ENCODE assay signal across 17 mouse cellular contexts in genomic region chr4:141186923-141187836, GRCm38 (mm10). TPM values are rescaled to one million over a fixed set of nuclear protein-coding genes. Genes with fewer than 3 reads are reported as not detected.
DNase-seq lines count a peak whose midpoint lies in the region; ATAC-seq lines count a peak whose summit lies in the region.
"Had no signal": no experiment of that assay in that cellular context is flagged by ENCODE, and none has a peak within 500 bp of the region (broad histone marks: within the 10 kb centered on the region; RNA-seq: fewer than 3 reads in every experiment).

No protein-coding gene starts in this region.

- H3K27me3 ChIP-seq in heart, embryonic 16.5 days (ENCODE audit: control insufficient read depth, insufficient read depth, low read length), result no peaks in the 10 kb centered on the region
- no peaks in the 10 kb centered on the region for H3K27me3 ChIP-seq in liver, embryonic 12.5 days (replicated peaks)
- no peaks in the 10 kb centered on the region for H3K27me3 ChIP-seq in liver, embryonic 11.5 days (replicated peaks; ENCODE audit: control insufficient read depth, insufficient read depth, low read length)
- no peaks in the 10 kb centered on the region for H3K27me3 ChIP-seq in intestine, embryonic 16.5 days (replicated peaks; ENCODE audit: control insufficient read depth, insufficient read depth, low read length)
- H3K27me3 ChIP-seq in liver, embryonic 16.5 days (ENCODE audit: control insufficient read depth, insufficient read depth, low read depth, low read length), result no peaks in the 10 kb centered on the region
- H3K27me3 ChIP-seq: midbrain, embryonic 15.5 days had no signal

- no peaks in the 10 kb centered on the region for H3K9me3 ChIP-seq in heart, embryonic 16.5 days (replicated peaks; ENCODE audit: control insufficient read depth, low read length)
- H3K9me3 ChIP-seq in liver, embryonic 12.5 days (replicated peaks), result no peaks in the 10 kb centered on the region
- no peaks in the 10 kb centered on the region for H3K9me3 ChIP-seq in liver, embryonic 11.5 days (ENCODE audit: control insufficient read depth, low read length)
- H3K9me3 ChIP-seq in intestine, embryonic 16.5 days (ENCODE audit: control insufficient read depth, low read length), result no peaks in the 10 kb centered on the region
- H3K9me3 ChIP-seq in liver, embryonic 16.5 days (replicated peaks; ENCODE audit: control insufficient read depth, low read length), result no peaks in the 10 kb centered on the region
- H3K9me3 ChIP-seq: midbrain, embryonic 15.5 days had no signal

- H3K4me1 ChIP-seq in heart, embryonic 16.5 days (ENCODE audit: control insufficient read depth, insufficient read depth, low read length), result peaks cover 18% of the 10 kb centered on the region
- peaks cover 14% of the 10 kb centered on the region for H3K4me1 ChIP-seq in liver, embryonic 12.5 days
- peaks cover 9% of the 10 kb centered on the region for H3K4me1 ChIP-seq in liver, embryonic 11.5 days (replicated peaks; ENCODE audit: control insufficient read depth, insufficient read depth, low read length)
- peaks cover 18% of the 10 kb centered on the region for H3K4me1 ChIP-seq in intestine, embryonic 16.5 days (ENCODE audit: control insufficient read depth, insufficient read depth, low read length)
- peaks cover 11% of the 10 kb centered on the region for H3K4me1 ChIP-seq in liver, embryonic 16.5 days (ENCODE audit: control insufficient read depth, low read depth, low read length)
- H3K4me1 ChIP-seq: midbrain, embryonic 15.5 days had no signal

- peak overlapping the region; percentile 38; the same call in 1 of the 2 replicates for H3K27ac ChIP-seq in heart, embryonic 16.5 days (ENCODE audit: low read length)
- H3K27ac ChIP-seq in liver, embryonic 12.5 days, result peak overlapping the region; percentile 17; the same call in 1 of the 2 replicates
- no peak overlapping the region for H3K27ac ChIP-seq in liver, embryonic 11.5 days (ENCODE audit: low read depth, low read length)
- peak overlapping the region; percentile 24; the same call in 1 of the 2 replicates for H3K27ac ChIP-seq in intestine, embryonic 16.5 days (ENCODE audit: low read length)
- peak overlapping the region; percentile 61 for H3K27ac ChIP-seq in liver, embryonic 16.5 days (ENCODE audit: low read length)
- H3K27ac ChIP-seq: midbrain, embryonic 15.5 days had no signal

- WGBS in heart, embryonic 16.5 days, result 57% methylated on average over 9 of the region's 9 CpGs
- 63% methylated on average over 9 of the region's 9 CpGs for WGBS in liver, embryonic 12.5 days (ENCODE audit: insufficient replicate concordance)
- WGBS in liver, embryonic 11.5 days, result 71% methylated on average over 9 of the region's 9 CpGs
- WGBS in intestine, embryonic 16.5 days, result 46% methylated on average over 9 of the region's 9 CpGs
- 64% methylated on average over 9 of the region's 9 CpGs for WGBS in liver, embryonic 16.5 days (ENCODE audit: insufficient replicate concordance)

- no peak overlapping the region for H3K4me3 ChIP-seq in heart, embryonic 16.5 days (ENCODE audit: low read length)
- H3K4me3 ChIP-seq in liver, embryonic 12.5 days, result no peak overlapping the region
- H3K4me3 ChIP-seq in liver, embryonic 11.5 days (ENCODE audit: low read depth, low read length), result no peak overlapping the region
- no peak overlapping the region for H3K4me3 ChIP-seq in intestine, embryonic 16.5 days (ENCODE audit: low read length)
- H3K4me3 ChIP-seq in liver, embryonic 16.5 days (ENCODE audit: low read depth, low read length), result no peak overlapping the region
- H3K4me3 ChIP-seq: midbrain, embryonic 15.5 days had no signal

- no peak for ATAC-seq in heart, embryonic 16.5 days (replicated peaks; ENCODE audit: extremely low read depth, insufficient read depth, low FRiP score)
- ATAC-seq in liver, embryonic 12.5 days, result 0 out of 2 replicates have a peak, but pooled peaks have one; percentile 21
- ATAC-seq in liver, embryonic 11.5 days (replicated peaks; ENCODE audit: low FRiP score), result no peak
- no peak for ATAC-seq in intestine, embryonic 16.5 days
- peak; percentile 76 for ATAC-seq in liver, embryonic 16.5 days (ENCODE audit: low read depth)
- ATAC-seq: forebrain, embryonic 16.5 days; hindbrain, postnatal 0 days; midbrain, embryonic 15.5 days had no signal

- DNase-seq in heart, adult 11 months, result no peak
- DNase-seq in liver, embryonic 11.5 days (ENCODE audit: low spot score), result no peak
- DNase-seq in frontal cortex, adult 2 months (ENCODE audit: extremely low spot score in 1 of 2, low spot score in 1 of 2), result no peak
- DNase-seq in lung, postnatal 25 days (ENCODE audit: low spot score), result no peak
- DNase-seq: adrenal gland, postnatal 25 days; cerebellum, postnatal 14 days; gastrocnemius, postnatal 14 days; kidney, postnatal 25 days; lung, adult 2 months; thymus, postnatal 14 days had no signal

- no peak overlapping the region for H3K4me2 ChIP-seq in heart, embryonic 16.5 days (ENCODE audit: low read depth, low read length)
- H3K4me2 ChIP-seq in liver, embryonic 12.5 days, result no peak overlapping the region
- H3K4me2 ChIP-seq in liver, embryonic 11.5 days, result no peak overlapping the region
- H3K4me2 ChIP-seq in intestine, embryonic 16.5 days (ENCODE audit: low read depth, low read length), result no peak overlapping the region
- no peak overlapping the region for H3K4me2 ChIP-seq in liver, embryonic 16.5 days (ENCODE audit: low read depth, low read length)
- H3K4me2 ChIP-seq: midbrain, embryonic 15.5 days had no signal

- peaks cover 10% of the 10 kb centered on the region for H3K36me3 ChIP-seq in heart, embryonic 16.5 days (ENCODE audit: control insufficient read depth, insufficient read depth)
- peaks cover 56% of the 10 kb centered on the region for H3K36me3 ChIP-seq in liver, embryonic 12.5 days
- H3K36me3 ChIP-seq in liver, embryonic 11.5 days (ENCODE audit: control insufficient read depth, insufficient read depth, low read length), result no peaks in the 10 kb centered on the region; the same call in 1 of the 2 replicates
- peaks cover 4% of the 10 kb centered on the region for H3K36me3 ChIP-seq in intestine, embryonic 16.5 days (ENCODE audit: control insufficient read depth, insufficient read depth, low read length)
- H3K36me3 ChIP-seq in liver, embryonic 16.5 days (ENCODE audit: control insufficient read depth, insufficient read depth), result peaks cover 7% of the 10 kb centered on the region
- H3K36me3 ChIP-seq: midbrain, embryonic 15.5 days had no signal

- no peak overlapping the region for H3K9ac ChIP-seq in heart, embryonic 16.5 days (ENCODE audit: low read length)
- no peak overlapping the region for H3K9ac ChIP-seq in liver, embryonic 12.5 days
- no peak overlapping the region for H3K9ac ChIP-seq in liver, embryonic 11.5 days (ENCODE audit: low read depth, low read length)
- no peak overlapping the region for H3K9ac ChIP-seq in intestine, embryonic 16.5 days (ENCODE audit: low read depth, low read length)
- H3K9ac ChIP-seq in liver, embryonic 16.5 days (ENCODE audit: low read depth, low read length), result no peak overlapping the region
- H3K9ac ChIP-seq: midbrain, embryonic 15.5 days had no signal

RNA-seq across cellular contexts. Expression of gene Rsg1, which starts 26.6 kb away (rescaled TPM):
- 2.4 and 3.6 TPM in 2 replicates for polyA plus RNA-seq in heart, embryonic 16.5 days (2015; fragmentation: Nextera tagmentation; extraction: Ambion mirVana)
- 3.3 and 3.5 TPM in 2 replicates for polyA plus RNA-seq in liver, embryonic 12.5 days (2016; fragmentation: Nextera tagmentation; extraction: Ambion mirVana)
- 4.5 and 4.6 TPM in 2 replicates for polyA plus RNA-seq in liver, embryonic 11.5 days (2014; fragmentation: Nextera tagmentation; extraction: Ambion mirVana)
- 4.2 and 5.1 TPM in 2 replicates for polyA plus RNA-seq in intestine, embryonic 16.5 days (2015; fragmentation: Nextera tagmentation; extraction: Ambion mirVana)
- 0.99 and 1.6 TPM in 2 replicates for polyA plus RNA-seq in liver, embryonic 16.5 days (2015; fragmentation: Nextera tagmentation; extraction: Ambion mirVana)
- polyA plus RNA-seq in frontal cortex, adult 2 months (2012; rRNA removed), result 3.4 and 3.8 TPM in 2 replicates

RNA-seq across cellular contexts. Expression of gene Fbxo42, which starts 39.5 kb away (rescaled TPM):
- polyA plus RNA-seq in heart, embryonic 16.5 days (2015; fragmentation: Nextera tagmentation; extraction: Ambion mirVana), result 12.8 and 14.5 TPM in 2 replicates
- polyA plus RNA-seq in liver, embryonic 12.5 days (2016; fragmentation: Nextera tagmentation; extraction: Ambion mirVana), result 21.6 and 26.0 TPM in 2 replicates
- 26.0 and 28.7 TPM in 2 replicates for polyA plus RNA-seq in liver, embryonic 11.5 days (2014; fragmentation: Nextera tagmentation; extraction: Ambion mirVana)
- 17.9 and 18.5 TPM in 2 replicates for polyA plus RNA-seq in intestine, embryonic 16.5 days (2015; fragmentation: Nextera tagmentation; extraction: Ambion mirVana)
- 16.3 and 18.0 TPM in 2 replicates for polyA plus RNA-seq in liver, embryonic 16.5 days (2015; fragmentation: Nextera tagmentation; extraction: Ambion mirVana)
- polyA plus RNA-seq in frontal cortex, adult 2 months (2012; rRNA removed), result 20.9 and 21.0 TPM in 2 replicates

RNA-seq across cellular contexts. Expression of gene Szrd1, which starts 47.6 kb away (rescaled TPM):
- polyA plus RNA-seq in heart, embryonic 16.5 days (2015; fragmentation: Nextera tagmentation; extraction: Ambion mirVana), result 29.5 and 33.9 TPM in 2 replicates
- polyA plus RNA-seq in liver, embryonic 12.5 days (2016; fragmentation: Nextera tagmentation; extraction: Ambion mirVana), result 21.3 and 22.1 TPM in 2 replicates
- polyA plus RNA-seq in liver, embryonic 11.5 days (2014; fragmentation: Nextera tagmentation; extraction: Ambion mirVana), result 24.7 and 26.2 TPM in 2 replicates
- 44.4 and 46.4 TPM in 2 replicates for polyA plus RNA-seq in intestine, embryonic 16.5 days (2015; fragmentation: Nextera tagmentation; extraction: Ambion mirVana)
- 18.1 and 19.1 TPM in 2 replicates for polyA plus RNA-seq in liver, embryonic 16.5 days (2015; fragmentation: Nextera tagmentation; extraction: Ambion mirVana)
- polyA plus RNA-seq in frontal cortex, adult 2 months (2012; rRNA removed), result 22.3 and 23.0 TPM in 2 replicates

RNA-seq across cellular contexts. Expression of gene Arhgef19, which starts 52.1 kb away (rescaled TPM):
- 2.3 and 4.0 TPM in 2 replicates for polyA plus RNA-seq in heart, embryonic 16.5 days (2015; fragmentation: Nextera tagmentation; extraction: Ambion mirVana)
- polyA plus RNA-seq in liver, embryonic 12.5 days (2016; fragmentation: Nextera tagmentation; extraction: Ambion mirVana), result 1.9 and 2.4 TPM in 2 replicates
- 2.3 and 2.5 TPM in 2 replicates for polyA plus RNA-seq in liver, embryonic 11.5 days (2014; fragmentation: Nextera tagmentation; extraction: Ambion mirVana)
- polyA plus RNA-seq in intestine, embryonic 16.5 days (2015; fragmentation: Nextera tagmentation; extraction: Ambion mirVana), result 15.0 and 15.1 TPM in 2 replicates
- 1.1 and 1.3 TPM in 2 replicates for polyA plus RNA-seq in liver, embryonic 16.5 days (2015; fragmentation: Nextera tagmentation; extraction: Ambion mirVana)
- 10.4 and 11.8 TPM in 2 replicates for polyA plus RNA-seq in frontal cortex, adult 2 months (2012; rRNA removed)

Comparison
In these comparisons a context has a peak if more than half of its experiments do, and no peak if none do; other contexts are left out.
1. ATAC-seq: peak in liver, embryonic 12.5 days (single experiment) and liver, embryonic 16.5 days (single experiment); none in heart, embryonic 16.5 days (single experiment), liver, embryonic 11.5 days (single experiment) and intestine, embryonic 16.5 days (single experiment).